Mouse (Mus musculus): ENCODE data around the gene Psmb9.
A peak's percentile ranks its signal among the peaks of the same experiment; 100 is the strongest.

DNA sequence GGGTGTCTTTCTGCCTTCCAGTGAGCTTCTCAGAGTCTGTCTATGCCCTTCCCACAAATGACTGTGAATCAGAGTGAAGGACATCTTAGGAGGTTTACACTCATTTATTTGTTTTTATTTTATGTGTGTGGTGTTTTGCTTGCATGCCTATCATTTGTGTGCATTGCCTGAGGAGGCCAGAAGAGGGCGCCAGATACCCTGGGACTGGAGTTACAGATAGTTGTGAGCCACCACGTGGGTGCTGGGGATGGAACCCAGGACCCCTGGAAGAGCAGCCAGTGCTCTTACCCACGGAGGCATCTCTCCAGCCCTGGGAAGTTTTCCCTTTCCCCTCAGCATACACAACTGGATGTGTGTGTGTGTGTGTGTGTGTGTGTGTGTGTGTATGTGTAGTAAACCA is 22.1 kb upstream of the Psmb9 start:
- TF ChIP-seq CTCF (IDR thresholded peaks at IDR 0.05; ENCODE audit: borderline replicate concordance, control insufficient read depth, extremely low read depth, insufficient read depth, low read length, poor library complexity) (peak; percentile 73; the same call in 1 of the 2 replicates), POLR2A (IDR thresholded peaks at IDR 0.05; ENCODE audit: control insufficient read depth, extremely low read depth, insufficient read depth, low read length, poor library complexity) (no peak)
